Mouse (Mus musculus): Measurements from ENCODE around the gene Prss45. TPM values are rescaled to one million over a fixed set of nuclear protein-coding genes. Genes with fewer than 3 reads are reported as not detected.
A peak's percentile ranks its signal among the peaks of the same experiment; 100 is the strongest.

Gene Prss45
- total and polyA plus RNA-seq, 3 experiments, result not detected

DNA sequence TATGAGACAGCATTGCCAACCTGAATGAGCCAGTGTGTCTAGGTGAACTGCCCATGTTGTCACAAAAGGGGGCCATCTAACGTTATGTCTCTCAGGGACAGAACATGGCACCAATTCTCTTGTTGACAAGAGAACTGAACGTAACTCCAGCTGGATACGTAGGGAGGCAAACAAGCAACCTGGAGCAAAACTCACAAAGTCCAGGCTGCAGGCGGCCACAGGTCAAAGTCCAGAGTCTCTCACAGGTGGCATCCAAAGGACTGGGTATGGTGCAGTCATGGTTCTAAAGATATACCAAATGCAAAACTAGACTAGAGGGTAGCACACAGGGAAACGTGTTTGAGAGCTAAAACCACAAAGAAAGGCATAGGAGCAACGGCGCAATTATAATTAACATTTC is 13.0 kb upstream of the Prss45 start:
- no peaks in the 10 kb centered on the region for H3K36me3 ChIP-seq (replicated peaks in 1 of 2; ENCODE audit: control insufficient read depth in 1 of 2, insufficient read depth in 1 of 2, low read length in 1 of 2)
- no peaks in the 10 kb centered on the region for H3K79me2 ChIP-seq (replicated peaks; ENCODE audit: control insufficient read depth, extremely low read depth, insufficient read depth, poor library complexity, severe bottlenecking)
- no peak overlapping the region for H3K4me2 ChIP-seq (ENCODE audit: insufficient read depth, low read depth, poor library complexity, severe bottlenecking)
- no peak for TF ChIP-seq MYC (IDR thresholded peaks at IDR 0.05; ENCODE audit: low read depth, low read length)
- in situ Hi-C loops (cut with MboI; ENCODE audit: low pct_ligation_motif_present, low pct_unique_long_range_greater_than_20kb, low sequenced_read_pairs) (no loop called here), dilution Hi-C loops (cut with MboI; ENCODE audit: extremely low pct_ligation_motif_present, extremely low pct_unique_long_range_greater_than_20kb, low sequenced_read_pairs) (no loop called here)
- H3K9me3 ChIP-seq (replicated peaks; ENCODE audit: low read length), result no peaks in the 10 kb centered on the region
- H3K4me3 ChIP-seq (replicated peaks in 1 of 3; ENCODE audit: low read depth in 2 of 3, low read length in 2 of 3, poor library complexity in 1 of 3), result no peak overlapping the region
- peaks cover 14% of the 10 kb centered on the region for H3K27me3 ChIP-seq (replicated peaks)
- no peak overlapping the region for H3K9ac ChIP-seq (ENCODE audit: insufficient read depth, low read depth)
- no peak overlapping the region for H3K27ac ChIP-seq (ENCODE audit: insufficient read depth, low read depth)
- DNase-seq (ENCODE audit: extremely low read depth), result no peak
- H3K4me1 ChIP-seq (ENCODE audit: control insufficient read depth in 1 of 2, insufficient read depth in 2 of 2), result peaks cover 2 to 12% of the 10 kb centered on the region in 2 experiments; a peak in 3 of 4 replicates

DNA sequence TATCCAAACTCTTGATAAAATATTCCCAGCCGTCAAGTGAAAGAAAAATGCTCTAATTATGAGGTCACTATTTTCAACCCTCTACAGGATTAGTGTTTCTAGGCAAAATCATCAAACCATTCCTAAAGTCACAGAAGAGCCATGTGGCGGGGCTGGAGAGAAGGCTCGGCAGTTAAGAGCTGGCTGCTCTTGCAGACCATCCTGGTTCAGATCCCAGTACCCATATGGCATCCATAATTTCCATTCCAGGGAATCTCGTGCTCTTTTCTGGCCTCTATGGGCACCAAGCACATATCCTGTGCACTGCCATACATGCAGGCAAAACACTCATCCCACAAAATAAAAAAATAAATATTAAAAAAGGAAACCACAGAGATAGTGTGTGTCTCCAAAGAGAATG is 9.0 kb upstream of the Prss45 start:
- peaks cover 2 to 12% of the 10 kb centered on the region in 2 experiments; a peak in 3 of 4 replicates for H3K4me1 ChIP-seq (ENCODE audit: control insufficient read depth in 1 of 2, insufficient read depth in 2 of 2)
- H3K4me2 ChIP-seq (ENCODE audit: insufficient read depth, low read depth, poor library complexity, severe bottlenecking), result peak overlapping the region; percentile 41; the same call in 1 of the 2 replicates
- H3K27ac ChIP-seq (ENCODE audit: insufficient read depth, low read depth), result no peak overlapping the region
- H3K27me3 ChIP-seq (replicated peaks), result peaks cover 7% of the 10 kb centered on the region
- dilution Hi-C loops (cut with MboI; ENCODE audit: extremely low pct_ligation_motif_present, extremely low pct_unique_long_range_greater_than_20kb, low sequenced_read_pairs) (no loop called here), in situ Hi-C loops (cut with MboI; ENCODE audit: low pct_ligation_motif_present, low pct_unique_long_range_greater_than_20kb, low sequenced_read_pairs) (no loop called here)
- no peak overlapping the region for H3K4me3 ChIP-seq (replicated peaks in 1 of 3; ENCODE audit: low read depth in 2 of 3, low read length in 2 of 3, poor library complexity in 1 of 3)
- no peak for TF ChIP-seq RCOR1 (conservative IDR thresholded peaks at IDR 0.05; ENCODE audit: low read depth, low read length)
- TF ChIP-seq CHD2 (IDR thresholded peaks at IDR 0.05; ENCODE audit: low read length), result no peak
- TF ChIP-seq JUN (IDR thresholded peaks at IDR 0.05; ENCODE audit: insufficient read depth, low read depth, low read length), result no peak
- no peak for TF ChIP-seq USF2 (conservative IDR thresholded peaks at IDR 0.05; ENCODE audit: low read depth, low read length)
- TF ChIP-seq ZNF384 (IDR thresholded peaks at IDR 0.05; ENCODE audit: low read depth, low read length), result no peak
- TF ChIP-seq MAFK (IDR thresholded peaks at IDR 0.05; ENCODE audit: insufficient replicate concordance, low read length), result no peak
- TF ChIP-seq JUND (conservative IDR thresholded peaks at IDR 0.05; ENCODE audit: low read depth, low read length), result no peak
- TF ChIP-seq BHLHE40 (IDR thresholded peaks at IDR 0.05; ENCODE audit: low read depth, low read length), result no peak
- TF ChIP-seq TCF12 (IDR thresholded peaks at IDR 0.05; ENCODE audit: low read depth, low read length), result no peak
- no peak for TF ChIP-seq CTCF (conservative IDR thresholded peaks at IDR 0.05 in 1 of 2, IDR thresholded peaks at IDR 0.05 in 1 of 2; ENCODE audit: low read depth in 2 of 2, low read length in 2 of 2)
- no peak for TF ChIP-seq ELF1 (IDR thresholded peaks at IDR 0.05; ENCODE audit: low read depth, low read length)
- no peak for TF ChIP-seq E2F4 (IDR thresholded peaks at IDR 0.05; ENCODE audit: insufficient replicate concordance, low read depth, low read length)
- TF ChIP-seq PAX5 (IDR thresholded peaks at IDR 0.05; ENCODE audit: low read length), result no peak
- TF ChIP-seq POLR2AphosphoS2 (IDR thresholded peaks at IDR 0.05; ENCODE audit: low read depth, low read length), result no peak
- TF ChIP-seq POLR2A (IDR thresholded peaks at IDR 0.05; ENCODE audit: low read depth, low read length), result no peak
- TF ChIP-seq HCFC1 (IDR thresholded peaks at IDR 0.05; ENCODE audit: low read depth, low read length), result no peak
- no peaks in the 10 kb centered on the region for H3K79me2 ChIP-seq (replicated peaks; ENCODE audit: control insufficient read depth, extremely low read depth, insufficient read depth, poor library complexity, severe bottlenecking)
- no peaks in the 10 kb centered on the region for H3K9me3 ChIP-seq (replicated peaks; ENCODE audit: low read length)
- no peak for DNase-seq (ENCODE audit: extremely low read depth)
- peak overlapping the region; percentile 30; the same call in 1 of the 2 replicates for H3K9ac ChIP-seq (ENCODE audit: insufficient read depth, low read depth)
- H3K36me3 ChIP-seq (replicated peaks in 1 of 2; ENCODE audit: control insufficient read depth in 1 of 2, insufficient read depth in 1 of 2, low read length in 1 of 2), result no peaks in the 10 kb centered on the region

Measured in CH12.LX (cell line).